Mouse (Mus musculus): ENCODE measurements at regions not wholly inside any gene's neighbourhood (a gene's known extent, or its start where the extent isn't known, plus 50 kb on each side); places are given as distances from the start of the nearest gene placed in this dataset.

DNA sequence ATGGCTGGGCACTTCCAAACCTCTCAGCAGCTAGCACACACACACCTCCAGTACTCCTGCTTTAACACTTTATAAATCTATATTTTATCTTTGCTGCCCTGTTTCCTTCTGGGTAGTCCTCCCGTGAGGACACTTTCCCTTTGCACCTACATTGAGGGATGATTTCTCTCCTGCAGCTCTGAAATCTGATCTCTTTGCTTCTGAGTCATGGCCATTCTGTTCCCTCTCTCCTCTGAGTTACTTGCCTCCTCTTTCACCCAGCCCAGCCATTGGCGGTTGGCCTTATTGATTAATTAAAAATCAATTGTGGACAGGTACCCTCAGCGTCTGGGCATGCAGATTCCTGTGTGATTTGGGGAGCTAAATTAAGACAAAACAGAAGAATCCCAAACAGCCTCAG is 58.0 kb upstream of the Cxcl12 start:
- WGBS = 46% methylated on average over 3 of the region's 3 CpGs
- Histone ChIP-seq H3K27me3 (ENCODE audit: insufficient read depth, low read length) (no peaks in the 10 kb centered on the region), H3K4me2 (ENCODE audit: low read length) (no peak overlapping the region), H3K9ac (ENCODE audit: low read depth, low read length) (no peak overlapping the region), H3K9me3 (replicated peaks; ENCODE audit: low read length) (no peaks in the 10 kb centered on the region), H3K4me3 (replicated peaks; ENCODE audit: low read depth, low read length) (no peak overlapping the region), H3K27ac (no peak overlapping the region), H3K36me3 (ENCODE audit: insufficient read depth, low read length) (no peaks in the 10 kb centered on the region), H3K4me1 (replicated peaks; ENCODE audit: insufficient read depth, low read length) (peaks cover 5% of the 10 kb centered on the region; the same call in 1 of the 2 replicates)
- no peak for TF ChIP-seq CTCF (IDR thresholded peaks at IDR 0.05; ENCODE audit: low read depth)
- ATAC-seq (replicated peaks; ENCODE audit: low FRiP score, low read depth) (no peak), DNase-seq (ENCODE audit: low spot score) (no peak)

DNA sequence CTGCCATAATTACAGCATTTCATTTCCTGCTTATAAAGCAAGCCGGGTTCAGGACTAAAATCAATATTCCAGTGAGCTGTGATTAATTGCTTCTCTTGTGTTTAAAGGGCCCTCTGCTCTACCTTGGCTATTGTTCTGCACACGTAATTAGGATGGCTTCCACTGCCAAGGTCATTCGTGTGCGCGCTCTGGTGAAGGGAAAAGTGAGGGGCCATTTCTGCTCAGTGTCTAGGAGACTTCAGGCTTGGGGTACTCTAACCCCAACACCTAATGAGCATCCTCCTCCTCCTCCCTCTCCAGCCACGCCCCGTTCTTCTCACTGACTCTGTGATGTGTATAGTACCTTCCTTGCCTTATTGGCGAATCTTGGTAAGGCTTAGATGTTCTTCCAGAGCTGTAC is 53.5 kb upstream of the Cxcl12 start:
- Histone ChIP-seq H3K27ac (no peak overlapping the region), H3K4me3 (replicated peaks; ENCODE audit: low read depth, low read length) (no peak overlapping the region), H3K4me2 (ENCODE audit: low read length) (no peak overlapping the region), H3K27me3 (ENCODE audit: insufficient read depth, low read length) (no peaks in the 10 kb centered on the region), H3K9me3 (replicated peaks; ENCODE audit: low read length) (no peaks in the 10 kb centered on the region), H3K4me1 (replicated peaks; ENCODE audit: insufficient read depth, low read length) (no peaks in the 10 kb centered on the region), H3K9ac (ENCODE audit: low read depth, low read length) (no peak overlapping the region), H3K36me3 (ENCODE audit: insufficient read depth, low read length) (no peaks in the 10 kb centered on the region)
- DNase-seq (ENCODE audit: low spot score) (no peak), ATAC-seq (replicated peaks; ENCODE audit: low FRiP score, low read depth) (no peak)
- WGBS = 59% methylated on average over 8 of the region's 8 CpGs
- no peak for TF ChIP-seq CTCF (IDR thresholded peaks at IDR 0.05; ENCODE audit: low read depth)

DNA sequence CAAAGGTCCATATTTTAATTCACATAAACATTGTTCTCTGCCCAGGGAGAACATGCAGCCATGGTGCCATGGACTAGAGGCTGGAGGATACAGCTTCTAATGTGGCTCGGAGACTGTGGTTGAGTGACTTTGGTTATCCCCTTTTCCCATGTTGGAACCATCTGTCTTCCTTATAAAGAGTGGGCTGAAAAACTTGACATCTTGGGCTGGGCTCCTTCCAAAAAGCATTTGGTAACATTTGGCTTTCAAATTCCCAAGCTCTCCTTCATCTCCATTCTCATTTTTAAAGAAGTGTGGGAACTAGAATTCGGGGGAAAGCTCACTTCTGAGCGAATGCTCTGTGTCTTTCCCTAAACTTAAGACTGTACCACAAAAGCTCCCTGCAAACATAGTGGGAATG is 50.3 kb upstream of the Cxcl12 start:
- Histone ChIP-seq H3K4me2 (ENCODE audit: low read length) (no peak overlapping the region), H3K4me3 (replicated peaks; ENCODE audit: low read depth, low read length) (no peak overlapping the region), H3K9ac (ENCODE audit: low read depth, low read length) (no peak overlapping the region), H3K36me3 (ENCODE audit: insufficient read depth, low read length) (no peaks in the 10 kb centered on the region), H3K9me3 (replicated peaks; ENCODE audit: low read length) (no peaks in the 10 kb centered on the region), H3K27ac (no peak overlapping the region), H3K27me3 (ENCODE audit: insufficient read depth, low read length) (no peaks in the 10 kb centered on the region), H3K4me1 (replicated peaks; ENCODE audit: insufficient read depth, low read length) (no peaks in the 10 kb centered on the region)
- DNase-seq (ENCODE audit: low spot score) (no peak), ATAC-seq (replicated peaks; ENCODE audit: low FRiP score, low read depth) (no peak)
- no peak for TF ChIP-seq CTCF (IDR thresholded peaks at IDR 0.05; ENCODE audit: low read depth)
- 82% methylated on average over 3 of the region's 3 CpGs for WGBS

Measured in kidney, postnatal 0 days (tissue).